Mouse (Mus musculus): ENCODE measurements around the gene 2410004P03Rik.

- TF ChIP-seq CTCF (IDR thresholded peaks at IDR 0.05; ENCODE audit: borderline replicate concordance, control insufficient read depth, extremely low read depth, insufficient read depth, low read length, poor library complexity) (peak; percentile 19; the same call in 1 of the 2 replicates), POLR2A (IDR thresholded peaks at IDR 0.05; ENCODE audit: control insufficient read depth, extremely low read depth, insufficient read depth, low read length, poor library complexity) (peak; percentile 73; the same call in 1 of the 2 replicates)
Measured at GRCm38 (mm10) chr12:16999739-17000497, 11.6 kb downstream of the 2410004P03Rik start, which contains the start of gene Pqlc3.
